Mouse (Mus musculus): ENCODE measurements around the gene Kcne3. TPM values are rescaled to one million over a fixed set of nuclear protein-coding genes. Genes with fewer than 3 reads are reported as not detected.

The Kcne3 gene
- total RNA-seq (2014; rRNA removed) = 0.69 TPM in 1 of 2 replicates, not detected in the other
- 0.26 TPM in 1 of 2 replicates, not detected in the other for polyA plus RNA-seq (2015; fragmentation: Nextera tagmentation; extraction: Ambion mirVana)

DNA sequence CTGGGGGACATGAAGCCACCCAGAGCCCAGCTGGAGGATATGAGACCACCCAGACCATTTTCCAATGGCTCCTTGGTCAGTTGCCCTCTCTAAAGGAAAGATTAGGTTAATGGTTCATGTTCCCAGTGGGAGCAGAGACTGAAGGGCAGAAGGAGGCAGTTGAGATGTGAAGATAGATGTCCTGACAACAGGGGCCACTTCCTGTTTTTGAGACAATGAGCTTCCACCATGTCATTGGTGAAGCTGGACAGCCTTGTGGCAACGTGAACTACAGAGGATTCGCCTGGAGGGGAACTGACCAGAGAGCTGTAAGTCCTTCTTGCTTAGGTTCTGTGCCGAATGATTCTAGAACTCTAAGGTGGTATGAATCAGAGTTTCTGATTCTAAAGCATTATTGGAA lies at the start of gene Kcne3:
TSS of gene Kcne3 (plus strand) at position 234 of the 400 bp plus-strand sequence.
- no peaks in the 10 kb centered on the region for H3K36me3 ChIP-seq (ENCODE audit: insufficient read depth)
- WGBS = 90% methylated on average over 3 of the region's 3 CpGs
- no peaks in the 10 kb centered on the region for H3K9me3 ChIP-seq (ENCODE audit: low read length)
- DNase-seq (no peak), ATAC-seq (no peak)
- no peak within 1 kb of the TSS for H3K27ac ChIP-seq (ENCODE audit: low read depth, low read length)
- no peak for TF ChIP-seq CTCF (IDR thresholded peaks at IDR 0.05; ENCODE audit: low read depth)
- H3K4me2 ChIP-seq (ENCODE audit: low read depth) = no peak within 1 kb of the TSS
- H3K9ac ChIP-seq = no peak within 1 kb of the TSS
- peaks cover 18% of the 10 kb centered on the region for H3K27me3 ChIP-seq (ENCODE audit: insufficient read depth, low read length)
- 0 out of 2 replicates have a peak, but pooled peaks cover 5% of the 10 kb centered on the region for H3K4me1 ChIP-seq (ENCODE audit: insufficient read depth)
- no peak within 1 kb of the TSS for H3K4me3 ChIP-seq (ENCODE audit: low read depth, low read length)

DNA sequence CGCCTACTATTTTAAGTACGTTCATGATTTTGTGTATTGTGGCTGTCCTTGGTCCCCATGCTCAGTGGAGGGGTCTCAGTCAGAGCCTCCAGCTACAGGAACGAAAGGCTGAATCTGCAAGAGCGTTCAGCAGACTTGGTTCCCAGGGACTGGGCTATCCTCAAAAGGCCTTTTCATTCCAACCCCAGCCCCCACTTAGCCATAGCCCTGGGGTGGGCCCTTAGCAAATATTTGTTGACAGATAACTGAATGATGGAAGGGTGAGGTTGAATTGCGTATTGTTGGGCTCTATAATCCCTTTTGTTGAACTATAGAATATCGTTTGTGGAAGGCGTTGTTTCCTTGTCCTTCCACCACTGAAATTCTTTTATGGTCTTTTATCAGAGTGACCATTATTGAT lies 49.8 kb upstream of the Kcne3 start:
- Histone ChIP-seq H3K9ac (no peak overlapping the region), H3K27ac (ENCODE audit: low read depth, low read length) (no peak overlapping the region), H3K4me2 (ENCODE audit: low read depth) (no peak overlapping the region), H3K9me3 (ENCODE audit: low read length) (no peaks in the 10 kb centered on the region), H3K4me1 (ENCODE audit: insufficient read depth) (no peaks in the 10 kb centered on the region), H3K4me3 (ENCODE audit: low read depth, low read length) (no peak overlapping the region), H3K27me3 (ENCODE audit: insufficient read depth, low read length) (no peaks in the 10 kb centered on the region), H3K36me3 (ENCODE audit: insufficient read depth) (no peaks in the 10 kb centered on the region)
- no peak for DNase-seq
- no peak for TF ChIP-seq CTCF (IDR thresholded peaks at IDR 0.05; ENCODE audit: low read depth)
- no peak for ATAC-seq
- 77% methylated on average over 7 of the region's 7 CpGs for WGBS

DNA sequence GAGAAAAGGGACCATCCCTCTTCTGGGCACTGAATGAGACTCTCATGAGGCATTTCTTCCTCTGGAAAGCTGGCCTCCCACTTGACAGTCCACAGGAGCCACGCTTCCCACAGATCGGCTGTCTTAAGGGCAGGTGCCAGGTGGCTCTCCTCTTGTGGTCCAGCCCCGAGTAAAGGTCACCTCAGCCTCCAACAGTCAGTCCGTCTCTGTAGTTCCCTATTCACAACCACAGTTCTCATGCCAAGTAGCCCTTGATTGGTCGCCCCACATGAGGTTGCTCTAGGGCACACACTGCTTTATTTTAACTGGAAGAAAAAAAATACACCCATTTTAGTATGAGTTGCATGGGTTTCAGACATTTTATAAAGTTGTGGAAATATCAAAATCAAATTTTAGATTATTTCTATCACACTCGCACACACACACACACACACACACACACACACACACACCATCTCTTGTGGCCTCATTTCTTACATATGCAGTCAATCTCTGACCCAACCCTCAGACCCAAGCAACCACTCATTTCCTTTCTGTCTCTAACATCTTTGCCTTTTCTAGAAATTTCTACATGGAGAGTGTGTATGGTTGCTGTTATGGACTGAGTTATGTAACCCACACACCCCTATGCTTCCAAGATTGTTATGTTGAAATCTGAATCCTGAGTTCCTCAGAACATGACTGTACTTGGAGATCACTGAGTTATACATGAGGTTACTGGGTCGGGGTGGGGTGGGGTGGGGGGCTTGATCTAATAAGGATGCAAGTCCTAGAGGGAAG lies 47.9 kb upstream of the Kcne3 start:
- Histone ChIP-seq H3K4me3 (ENCODE audit: low read depth, low read length) (no peak overlapping the region), H3K9me3 (ENCODE audit: low read length) (no peaks in the 10 kb centered on the region), H3K4me2 (ENCODE audit: low read depth) (no peak overlapping the region), H3K36me3 (ENCODE audit: insufficient read depth) (no peaks in the 10 kb centered on the region), H3K27ac (ENCODE audit: low read depth, low read length) (no peak overlapping the region), H3K4me1 (ENCODE audit: insufficient read depth) (no peaks in the 10 kb centered on the region), H3K9ac (no peak overlapping the region), H3K27me3 (ENCODE audit: insufficient read depth, low read length) (no peaks in the 10 kb centered on the region)
- ATAC-seq (no peak), DNase-seq (no peak)
- TF ChIP-seq CTCF (IDR thresholded peaks at IDR 0.05; ENCODE audit: low read depth) = no peak
- 85% methylated on average over 7 of the region's 7 CpGs for WGBS

DNA sequence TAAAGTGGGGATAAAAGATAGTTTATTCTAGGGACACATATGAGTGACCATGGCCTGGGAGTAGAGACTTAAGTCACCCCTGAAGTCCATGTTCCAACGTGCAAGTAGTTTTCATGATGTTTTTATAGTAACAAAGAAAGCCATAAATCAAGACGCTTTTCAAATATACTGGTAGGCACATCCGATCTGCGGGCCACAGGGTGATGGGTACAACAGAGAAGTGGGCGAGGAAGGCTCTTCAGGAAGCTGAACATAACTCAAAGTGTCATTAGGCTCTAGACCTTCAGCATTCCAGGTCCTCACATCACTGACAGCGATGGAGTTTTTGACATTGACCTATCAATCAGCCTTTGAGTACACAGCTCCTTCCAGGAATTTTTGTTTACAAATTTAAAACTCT lies 45.7 kb upstream of the Kcne3 start:
- H3K9ac ChIP-seq = no peak overlapping the region
- DNase-seq (no peak), ATAC-seq (no peak)
- H3K4me2 ChIP-seq (ENCODE audit: low read depth) = no peak overlapping the region
- H3K4me3 ChIP-seq (ENCODE audit: low read depth, low read length) = no peak overlapping the region
- no peaks in the 10 kb centered on the region for H3K27me3 ChIP-seq (ENCODE audit: insufficient read depth, low read length)
- no peak for TF ChIP-seq CTCF (IDR thresholded peaks at IDR 0.05; ENCODE audit: low read depth)
- no peaks in the 10 kb centered on the region for H3K9me3 ChIP-seq (ENCODE audit: low read length)
- no peak overlapping the region for H3K27ac ChIP-seq (ENCODE audit: low read depth, low read length)
- 79% methylated on average over 6 of the region's 6 CpGs for WGBS
- H3K36me3 ChIP-seq (ENCODE audit: insufficient read depth) = no peaks in the 10 kb centered on the region
- no peaks in the 10 kb centered on the region for H3K4me1 ChIP-seq (ENCODE audit: insufficient read depth)

DNA sequence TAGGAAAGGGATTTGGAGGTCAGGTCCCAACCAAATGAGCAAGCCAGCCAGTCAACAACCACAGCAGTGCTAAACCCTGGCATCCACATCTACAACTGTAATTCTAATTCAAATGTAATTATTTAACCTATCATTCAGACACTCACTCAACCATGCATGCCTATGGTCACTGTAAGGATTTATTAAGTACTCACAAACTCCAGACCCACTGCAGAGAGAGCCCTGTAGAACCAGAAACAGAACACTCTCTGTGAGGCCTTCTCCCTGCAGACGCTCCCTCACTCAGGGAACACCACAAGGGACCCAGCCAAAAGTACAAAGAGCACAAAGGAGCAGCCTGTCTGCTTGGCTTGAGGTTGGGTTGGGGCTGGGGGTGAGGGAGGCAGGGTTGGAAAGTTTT lies 43.9 kb upstream of the Kcne3 start:
- DNase-seq (no peak), ATAC-seq (no peak)
- H3K27ac ChIP-seq (ENCODE audit: low read depth, low read length) = no peak overlapping the region
- H3K27me3 ChIP-seq (ENCODE audit: insufficient read depth, low read length) = no peaks in the 10 kb centered on the region
- H3K9me3 ChIP-seq (ENCODE audit: low read length) = no peaks in the 10 kb centered on the region
- TF ChIP-seq CTCF (IDR thresholded peaks at IDR 0.05; ENCODE audit: low read depth) = no peak
- H3K9ac ChIP-seq = no peak overlapping the region
- H3K4me1 ChIP-seq (ENCODE audit: insufficient read depth) = no peaks in the 10 kb centered on the region
- H3K36me3 ChIP-seq (ENCODE audit: insufficient read depth) = no peaks in the 10 kb centered on the region
- WGBS = 50% methylated on average over 1 of the region's 1 CpGs
- no peak overlapping the region for H3K4me3 ChIP-seq (ENCODE audit: low read depth, low read length)
- no peak overlapping the region for H3K4me2 ChIP-seq (ENCODE audit: low read depth)

DNA sequence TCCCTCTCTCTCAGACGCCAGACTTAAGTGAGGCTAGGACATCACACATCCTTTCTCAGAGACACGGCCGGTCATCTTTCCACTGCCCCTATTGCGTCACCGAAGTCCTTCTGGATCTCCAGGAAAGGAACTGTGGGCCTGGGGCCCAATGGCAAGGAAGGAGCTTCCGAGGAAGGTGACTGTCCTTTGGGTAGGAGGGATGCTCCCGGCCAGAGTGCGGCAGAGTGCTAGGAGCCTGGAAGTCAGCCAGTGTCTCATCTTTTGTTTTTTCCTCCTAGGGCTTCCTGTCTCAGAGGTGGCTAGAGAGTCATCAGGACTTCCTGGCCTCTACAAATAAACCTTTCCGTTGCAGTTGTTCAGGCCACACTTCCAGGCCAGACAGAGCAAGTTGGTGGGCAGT lies 39.3 kb upstream of the Kcne3 start:
- Histone ChIP-seq H3K9ac (no peak overlapping the region), H3K9me3 (ENCODE audit: low read length) (no peaks in the 10 kb centered on the region), H3K4me2 (ENCODE audit: low read depth) (no peak overlapping the region), H3K36me3 (ENCODE audit: insufficient read depth) (no peaks in the 10 kb centered on the region), H3K27ac (ENCODE audit: low read depth, low read length) (no peak overlapping the region), H3K27me3 (ENCODE audit: insufficient read depth, low read length) (no peaks in the 10 kb centered on the region), H3K4me3 (ENCODE audit: low read depth, low read length) (no peak overlapping the region), H3K4me1 (ENCODE audit: insufficient read depth) (no peaks in the 10 kb centered on the region)
- DNase-seq (no peak), ATAC-seq (no peak)
- no peak for TF ChIP-seq CTCF (IDR thresholded peaks at IDR 0.05; ENCODE audit: low read depth)
- 86% methylated on average over 9 of the region's 9 CpGs for WGBS

DNA sequence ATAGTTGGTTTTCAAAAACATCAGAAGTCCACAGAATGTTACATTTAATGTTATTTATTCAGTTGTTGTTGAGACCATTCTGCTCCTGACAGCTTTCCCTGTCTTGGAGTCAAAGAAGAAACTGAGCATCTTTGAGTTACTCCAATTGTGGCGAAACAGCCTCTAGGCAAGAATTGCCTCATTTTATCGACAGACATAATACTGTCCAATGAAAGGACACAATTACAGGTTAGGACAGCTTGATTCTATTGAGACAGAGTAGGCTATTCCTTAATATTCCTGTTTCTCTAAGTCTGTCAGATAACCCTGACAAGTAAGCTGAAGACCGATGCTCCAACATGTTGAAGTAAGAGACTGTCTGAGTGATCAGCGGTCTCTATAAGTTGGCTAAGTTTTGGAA lies 38.2 kb upstream of the Kcne3 start:
- no peaks in the 10 kb centered on the region for H3K4me1 ChIP-seq (ENCODE audit: insufficient read depth)
- TF ChIP-seq CTCF (IDR thresholded peaks at IDR 0.05; ENCODE audit: low read depth) = no peak
- H3K27me3 ChIP-seq (ENCODE audit: insufficient read depth, low read length) = no peaks in the 10 kb centered on the region
- WGBS = 90% methylated on average over 4 of the region's 4 CpGs
- no peak overlapping the region for H3K4me2 ChIP-seq (ENCODE audit: low read depth)
- no peak overlapping the region for H3K27ac ChIP-seq (ENCODE audit: low read depth, low read length)
- DNase-seq (no peak), ATAC-seq (no peak)
- no peaks in the 10 kb centered on the region for H3K9me3 ChIP-seq (ENCODE audit: low read length)
- H3K9ac ChIP-seq = no peak overlapping the region
- H3K36me3 ChIP-seq (ENCODE audit: insufficient read depth) = no peaks in the 10 kb centered on the region
- no peak overlapping the region for H3K4me3 ChIP-seq (ENCODE audit: low read depth, low read length)
